Mouse (Mus musculus) c-Kit-positive CD71-positive TER-119-negative erythroid progenitor cells, embryonic 14.5 days (primary cell): ENCODE data around the gene Ncoa4.
"Not testable (repeated sequence)": the region's sequence is repeated elsewhere in the genome, so short reads cannot be mapped to it uniquely, and the experiment has no call there.

Experiments
- DNase-seq: peaks from one replicate; pipeline ENCODE4 v3.0.0-alpha.2; 2013; ENCODE audit warnings: low read depth

Gene Ncoa4

DNA sequence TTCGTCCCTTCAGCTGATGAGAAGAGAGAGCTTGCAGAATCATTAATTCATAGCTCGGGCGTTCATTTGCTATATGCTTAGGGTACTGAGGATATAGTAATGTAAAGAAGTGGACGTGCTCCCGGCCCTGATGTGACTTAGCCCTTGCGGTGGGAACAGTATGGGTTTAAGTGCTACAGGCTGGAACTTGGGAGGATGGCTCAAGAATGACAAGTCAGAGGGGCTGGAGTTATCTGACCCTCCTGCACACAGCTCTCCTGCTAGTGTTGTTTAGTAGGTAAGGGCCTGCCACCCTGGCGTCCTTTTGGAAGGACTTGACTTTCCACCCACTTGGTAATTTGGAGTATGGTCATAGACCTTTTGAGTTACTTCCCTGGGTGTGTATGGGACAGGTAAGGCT, 898 bp downstream of the Ncoa4 start:
- DNase-seq: no peak

DNA sequence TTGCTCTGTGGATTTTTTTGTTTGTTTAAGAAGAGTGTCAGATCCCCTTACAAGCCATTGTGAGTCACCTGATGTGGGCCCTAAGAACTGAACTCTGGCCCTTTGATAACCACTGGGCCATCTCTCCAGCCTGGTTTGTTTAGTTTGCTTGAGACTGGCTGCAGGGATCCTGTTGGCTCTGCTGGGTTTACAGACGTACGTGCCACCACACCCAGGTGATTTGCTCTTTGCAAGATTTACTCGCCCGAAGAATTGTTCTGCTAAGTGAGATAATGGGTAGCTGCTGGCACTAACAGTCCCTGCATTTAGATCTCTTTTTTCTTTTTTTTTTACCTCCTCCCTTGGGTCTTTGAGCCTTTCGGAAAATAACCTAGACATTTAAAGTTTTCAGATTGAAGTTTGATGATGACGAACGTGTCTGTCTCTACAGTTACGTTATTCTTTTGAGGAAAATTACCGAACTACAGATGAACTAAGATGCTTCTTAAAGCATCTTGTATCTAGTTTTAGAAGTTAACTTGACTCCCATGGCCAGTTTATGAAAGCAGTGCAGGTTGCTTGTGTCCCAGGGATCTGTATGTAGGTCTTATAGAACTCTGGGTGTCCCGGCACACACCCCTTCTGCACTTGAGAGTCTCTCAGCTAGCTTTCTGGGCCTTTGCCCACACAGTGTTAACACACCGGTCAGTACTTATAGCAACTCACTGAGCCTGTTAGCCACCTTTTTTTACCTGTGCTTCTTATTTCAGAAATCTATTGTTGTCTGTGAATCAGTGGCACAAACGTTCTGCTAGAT, 1.6 kb downstream of the Ncoa4 start:
- no peak for DNase-seq

DNA sequence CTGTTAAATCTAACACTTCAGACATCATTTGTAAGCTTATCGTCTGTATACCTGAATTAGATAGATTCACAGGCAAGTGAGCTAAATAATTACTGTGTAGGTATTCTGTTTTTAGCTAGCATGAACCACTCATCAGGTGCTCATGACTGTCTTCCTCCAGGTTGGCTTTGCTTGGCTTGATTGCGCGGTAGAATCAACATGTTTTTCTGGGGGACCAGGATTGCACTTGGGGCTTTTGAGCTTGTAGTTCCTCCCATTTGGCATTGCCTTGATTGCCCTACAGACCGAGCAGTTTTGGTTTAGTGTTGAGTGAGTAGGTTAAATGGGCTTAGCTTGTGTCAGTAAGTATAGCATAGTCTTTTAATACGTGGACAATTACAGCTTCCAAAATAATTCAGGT, 2.6 kb downstream of the Ncoa4 start:
- no peak for DNase-seq

DNA sequence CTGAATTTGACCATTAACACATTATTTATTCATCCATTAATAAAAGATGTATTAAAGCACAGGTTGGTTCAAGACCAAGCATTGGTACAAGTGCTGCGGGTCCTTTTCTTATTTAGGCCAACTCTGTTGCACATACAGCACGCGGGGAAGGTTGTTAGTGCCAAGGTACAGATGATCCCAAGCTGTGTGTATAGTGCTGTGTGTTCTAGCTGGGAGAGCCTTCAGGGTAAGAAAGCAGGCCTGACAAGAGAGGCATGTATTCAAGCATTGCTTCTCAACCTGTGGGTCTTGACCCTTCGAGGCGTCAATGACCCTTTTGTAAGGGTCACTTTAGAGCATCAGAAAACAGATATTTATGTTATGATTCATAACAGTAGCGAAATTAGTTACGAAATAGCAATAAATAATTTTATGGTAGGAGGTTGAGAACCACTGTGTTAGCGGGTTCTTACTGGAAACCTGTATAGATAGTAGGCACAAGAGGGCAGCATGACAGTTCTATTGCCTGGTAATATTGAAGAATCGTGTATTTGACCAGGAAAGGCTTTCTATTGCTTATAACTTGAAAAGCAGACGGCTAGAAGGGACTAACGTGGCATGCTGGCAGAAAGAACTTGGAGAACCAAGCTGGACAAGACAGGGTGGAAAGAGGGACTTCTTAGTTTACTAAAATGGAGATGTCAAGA, 3.7 kb downstream of the Ncoa4 start:
- no peak for DNase-seq

DNA sequence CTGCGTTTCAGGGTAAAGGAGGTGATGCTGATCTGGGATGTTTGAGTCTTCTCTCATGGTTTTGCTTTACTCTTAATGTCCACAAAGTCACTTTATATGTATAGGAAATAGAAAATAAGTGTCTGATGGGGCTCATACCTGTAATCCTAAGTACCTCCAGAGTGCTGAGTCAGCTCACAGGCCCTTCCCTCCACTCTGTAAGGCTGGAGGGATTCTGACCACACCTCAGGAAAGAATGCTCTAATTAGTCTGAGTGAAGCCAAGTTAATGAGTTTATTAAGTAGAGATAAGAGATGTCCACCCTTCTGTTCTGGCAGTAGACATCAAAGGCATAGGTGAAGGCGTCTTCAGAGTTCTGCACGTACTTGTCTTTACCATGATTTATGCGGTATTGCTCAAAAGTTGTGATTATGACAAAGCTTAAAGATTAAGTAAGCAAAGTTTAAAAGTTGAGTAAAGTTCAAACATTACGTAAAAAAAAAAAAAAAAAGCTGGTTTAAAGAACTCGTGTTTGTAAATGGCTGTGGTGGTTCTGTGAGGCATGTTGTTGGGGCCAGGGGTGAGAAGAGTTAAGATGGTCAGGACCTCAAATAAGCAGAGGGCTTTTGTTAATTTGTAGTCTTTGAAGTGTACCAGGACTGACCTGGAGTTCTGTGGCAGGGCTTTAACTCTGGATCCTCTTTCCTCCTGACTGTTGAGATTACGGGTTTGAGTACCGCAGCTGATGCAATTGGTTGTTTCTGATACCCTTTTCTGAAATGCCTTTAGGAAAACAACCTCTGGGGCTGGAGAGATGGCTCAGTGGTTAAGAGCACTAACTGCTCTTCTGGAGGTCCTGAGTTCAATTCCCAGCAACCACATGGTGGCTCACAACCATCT, 4.7 kb downstream of the Ncoa4 start:
- DNase-seq: no peak

DNA sequence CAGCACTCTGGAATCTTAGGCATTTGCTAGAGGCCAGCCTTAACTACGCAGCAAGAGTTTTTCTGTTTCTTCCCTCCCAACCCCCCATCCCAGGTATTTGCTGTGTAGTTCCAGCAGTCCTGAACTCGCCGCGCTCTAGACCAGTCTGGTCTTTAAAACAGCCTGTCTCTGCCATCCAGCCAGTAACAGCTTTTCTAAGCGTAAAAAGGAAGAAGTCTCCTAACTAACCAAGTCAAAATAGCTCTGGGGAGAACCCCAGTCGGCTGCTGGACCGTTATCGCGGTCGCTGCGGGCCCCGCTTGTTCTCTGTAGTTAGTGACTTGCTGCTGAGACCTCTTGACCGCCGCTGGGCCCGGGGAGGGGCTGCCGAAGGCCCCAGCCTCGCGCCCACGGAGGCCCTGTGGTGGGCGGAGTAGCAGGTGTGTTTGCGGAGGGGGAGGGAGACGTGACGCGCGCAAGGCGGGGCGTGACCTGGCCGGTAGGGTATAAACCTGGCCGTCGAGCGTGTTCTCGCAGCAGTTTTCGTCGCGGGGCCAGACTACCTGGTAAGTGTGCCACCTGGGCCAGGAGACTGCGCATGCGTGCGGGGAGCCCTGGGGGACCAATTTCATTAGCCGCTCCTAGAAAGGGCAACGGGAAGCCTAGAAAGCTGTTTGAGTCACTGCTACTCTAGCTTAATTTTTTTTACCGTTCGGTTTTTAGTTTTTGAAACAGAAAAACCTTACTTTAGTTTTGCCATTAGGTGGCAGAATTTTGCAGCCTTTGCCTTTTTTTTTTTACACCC, 5.8 kb downstream of the Ncoa4 start:
- peak; percentile 63 for DNase-seq

DNA sequence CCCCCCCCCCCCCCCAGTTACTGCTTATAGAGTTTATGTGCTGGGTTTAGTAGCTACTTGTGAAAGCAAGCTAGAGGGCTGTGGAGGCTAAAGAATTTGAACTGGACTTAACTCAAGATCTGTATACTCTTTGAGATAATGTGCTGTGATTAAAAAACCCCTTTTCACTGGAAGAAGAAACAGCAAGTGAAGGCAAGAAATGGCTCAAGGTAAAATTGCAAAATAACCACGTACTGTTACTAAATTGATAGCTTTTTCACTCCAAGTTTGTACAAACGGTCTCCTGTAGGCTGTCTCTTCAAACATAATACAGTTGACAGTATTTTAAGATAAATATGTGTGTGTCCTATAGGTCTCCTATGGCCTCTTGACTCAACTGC, 6.4 kb downstream of the Ncoa4 start:
- no peak for DNase-seq

DNA sequence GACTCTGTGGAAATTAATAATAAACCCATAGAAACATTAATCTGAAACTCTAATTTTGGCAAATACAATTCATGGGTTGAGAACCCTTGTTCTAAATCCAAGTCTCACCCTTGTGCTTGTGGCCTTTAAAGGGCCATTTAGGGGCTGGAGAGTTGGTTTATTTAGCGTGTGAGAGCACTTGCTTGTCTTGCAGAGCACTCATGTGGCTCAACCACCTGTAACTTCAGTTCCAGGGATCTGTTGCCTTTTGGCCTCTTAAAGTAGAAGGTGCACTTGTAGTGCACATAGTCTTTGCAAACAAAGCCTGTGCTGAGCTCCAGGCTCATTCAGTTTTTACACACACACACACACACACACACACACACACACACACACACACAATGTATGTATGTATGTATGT, 7.2 kb downstream of the Ncoa4 start:
- no peak for DNase-seq

DNA sequence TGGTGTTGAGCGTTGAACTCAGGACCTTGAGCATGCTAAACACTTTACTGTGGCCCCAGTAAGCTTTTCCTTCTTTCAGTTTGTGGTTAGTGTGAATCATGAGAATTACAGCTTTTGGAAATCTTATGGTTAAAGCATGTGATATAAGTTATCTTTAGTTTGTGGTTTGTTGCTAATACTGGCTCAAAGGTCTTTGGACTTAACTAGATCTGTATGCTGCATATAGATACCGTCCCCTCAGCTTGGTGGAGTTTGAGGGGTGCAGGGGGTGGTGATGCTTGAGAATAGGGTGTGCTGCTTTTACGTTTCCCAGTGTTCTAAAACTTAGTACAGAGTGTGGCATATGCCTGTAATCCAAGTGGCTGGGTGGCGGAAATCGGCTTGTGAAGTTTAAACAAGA, 7.7 kb downstream of the Ncoa4 start:
- DNase-seq: no peak

DNA sequence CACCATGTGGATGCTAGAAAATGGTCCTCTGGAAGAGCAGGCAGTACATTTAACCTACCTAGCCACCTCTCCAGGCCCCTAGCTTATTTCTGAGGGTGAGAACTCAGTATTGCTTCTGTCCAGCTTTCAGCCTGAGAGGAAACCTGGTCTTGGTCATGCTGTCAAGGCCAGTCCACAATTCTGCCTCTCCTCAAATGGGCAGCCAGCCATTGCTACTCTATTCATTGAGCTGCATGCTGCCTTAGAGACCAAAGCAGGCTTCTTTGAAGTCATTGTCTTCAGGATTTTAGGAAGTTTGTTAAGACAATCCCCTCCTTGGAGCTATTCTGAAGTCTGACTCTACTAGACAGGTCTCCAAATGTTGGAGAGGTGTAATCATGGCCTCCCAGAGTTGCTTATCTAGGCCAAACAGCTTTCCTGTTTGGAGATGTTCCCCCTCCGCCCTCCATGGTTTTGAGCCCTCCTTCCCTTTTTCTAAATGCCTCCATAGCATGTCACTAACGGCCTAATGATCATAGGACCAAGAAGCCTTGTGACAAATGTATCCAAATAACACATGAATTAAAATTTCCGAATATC, 9.1 kb downstream of the Ncoa4 start:
- peak; percentile 84 for DNase-seq

DNA sequence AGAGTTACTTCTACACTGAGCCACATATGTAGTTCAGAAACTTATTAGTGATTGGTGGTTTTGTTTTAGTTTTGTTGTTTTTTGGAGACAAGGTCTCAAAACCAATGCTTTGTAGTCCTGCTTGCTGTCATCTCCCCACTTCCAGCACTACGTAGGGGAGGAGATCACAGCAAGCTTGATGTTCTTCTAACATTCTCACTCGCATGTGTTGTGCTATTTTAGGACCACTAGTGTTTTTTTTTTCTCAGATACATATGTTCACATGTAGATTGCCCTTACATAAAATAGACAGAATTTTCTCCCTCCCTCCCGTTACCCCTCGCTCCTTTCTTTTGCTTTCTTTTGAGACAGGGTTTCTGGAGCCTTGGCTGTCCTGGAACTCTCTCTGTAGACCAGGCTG, 10.5 kb downstream of the Ncoa4 start:
- DNase-seq: no peak

DNA sequence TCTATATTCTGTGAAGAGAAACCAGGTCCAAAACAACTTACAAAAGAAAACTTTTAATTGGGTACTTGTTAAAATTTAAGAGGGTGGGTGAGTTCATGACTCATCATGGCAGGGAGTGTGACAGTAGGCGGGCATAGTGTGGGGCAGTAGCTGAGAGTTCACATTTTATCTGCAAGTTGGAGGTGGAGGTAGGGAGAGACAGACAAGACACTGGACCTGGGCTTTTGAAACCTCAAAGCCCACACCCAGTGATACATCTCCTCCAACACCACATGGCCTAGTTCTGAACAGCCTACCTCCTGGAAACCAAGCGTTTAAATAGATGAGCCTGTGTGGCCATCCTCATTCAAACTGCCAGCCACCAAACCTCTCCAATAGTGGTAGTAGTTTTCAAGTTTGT, 15.6 kb downstream of the Ncoa4 start:
- no peak for DNase-seq

DNA sequence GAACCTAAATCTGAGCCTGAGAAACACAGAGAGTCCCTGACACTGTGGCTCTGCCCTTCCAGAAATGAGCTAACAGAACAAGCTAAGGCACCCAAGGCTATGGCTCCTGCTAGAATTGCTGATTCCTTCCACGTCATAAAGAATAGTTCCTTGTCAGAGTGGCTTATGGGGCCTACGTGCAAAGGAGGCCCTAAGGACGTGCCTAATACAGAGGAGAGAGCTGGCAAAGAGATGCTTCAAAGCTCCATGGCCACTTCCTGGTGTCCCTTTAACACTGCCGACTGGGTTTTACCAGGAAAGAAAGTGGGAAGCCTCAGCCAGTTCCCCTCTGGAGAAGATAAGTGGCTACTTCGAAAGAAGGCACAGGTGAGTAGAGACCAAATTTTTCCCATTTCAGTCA, 16.9 kb downstream of the Ncoa4 start:
- not testable (repeated sequence) for DNase-seq

DNA sequence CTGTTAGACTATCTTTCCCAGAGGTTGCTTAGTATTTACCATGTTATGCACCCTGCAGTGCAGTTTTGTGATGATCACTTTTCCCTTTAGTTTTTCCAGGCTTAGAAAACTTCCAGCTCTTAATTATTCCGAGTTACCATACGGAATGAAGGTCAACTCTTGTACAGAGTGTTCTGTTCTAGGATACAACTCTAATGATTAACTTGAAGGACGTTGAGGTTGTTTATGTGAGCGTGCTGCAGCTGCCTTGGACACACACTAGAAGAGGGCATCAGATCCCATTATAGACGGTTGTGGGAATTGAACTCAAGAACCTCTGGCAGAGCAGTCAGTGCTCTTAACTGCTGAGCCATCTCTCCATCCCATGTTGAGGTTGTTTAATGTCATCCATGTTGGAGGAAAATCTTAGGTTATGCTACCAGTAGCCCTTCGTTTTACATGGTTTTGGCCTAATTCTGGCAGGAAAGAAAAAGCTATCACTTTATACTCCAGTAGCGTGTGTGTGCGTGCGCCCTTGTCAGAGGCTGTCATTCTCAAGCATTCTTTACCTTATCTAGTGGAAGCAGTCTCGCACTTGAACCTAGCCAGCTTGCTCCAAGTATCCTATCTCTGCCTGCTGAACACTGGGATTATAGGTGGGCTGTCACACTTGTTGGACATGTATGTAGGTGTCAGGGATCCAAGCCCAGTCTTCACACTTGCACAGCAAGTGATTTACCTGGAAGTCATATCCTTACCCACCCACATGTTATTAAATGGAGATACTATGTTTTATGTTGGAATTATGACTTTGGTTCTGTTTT, 19.9 kb downstream of the Ncoa4 start:
- no peak for DNase-seq

DNA sequence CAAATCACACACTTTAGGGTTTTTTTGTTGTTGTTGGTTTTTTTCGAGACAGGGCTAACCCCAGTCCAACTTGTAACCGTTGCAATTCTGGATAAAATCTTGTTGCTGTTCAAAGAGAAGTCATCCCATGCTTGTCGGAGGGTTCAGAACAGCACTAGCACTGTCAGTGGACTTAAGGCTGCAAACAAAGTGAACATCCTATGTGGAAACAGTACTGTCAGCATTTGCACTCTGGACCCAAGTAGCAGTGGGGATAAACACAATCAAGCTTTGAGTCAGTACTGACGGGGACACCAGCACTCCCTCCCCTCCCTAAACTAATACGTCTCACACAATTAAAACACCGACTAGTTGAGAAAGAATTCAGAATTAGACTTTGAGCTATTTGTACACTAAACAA, 21.2 kb downstream of the Ncoa4 start:
- DNase-seq: no peak

DNA sequence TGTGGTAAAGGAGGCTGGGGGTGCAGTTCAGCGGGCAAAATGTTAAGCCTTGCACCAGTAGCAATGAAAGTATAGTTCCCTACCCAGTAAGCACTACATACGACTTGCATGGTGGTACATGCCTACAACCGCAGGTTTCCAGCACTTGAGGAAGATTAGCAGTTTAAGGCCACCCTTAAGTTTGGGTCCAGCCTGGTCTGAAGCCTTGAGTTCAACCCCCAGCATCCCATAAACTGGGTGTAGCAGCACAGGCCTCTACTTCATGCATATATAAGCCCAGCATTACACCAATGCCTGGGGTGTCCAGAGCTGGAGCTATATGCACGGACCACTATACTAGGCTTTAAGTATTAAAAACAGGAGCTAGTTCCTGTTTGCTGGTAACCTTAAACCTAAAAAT, 24.2 kb downstream of the Ncoa4 start:
- DNase-seq: no peak

DNA sequence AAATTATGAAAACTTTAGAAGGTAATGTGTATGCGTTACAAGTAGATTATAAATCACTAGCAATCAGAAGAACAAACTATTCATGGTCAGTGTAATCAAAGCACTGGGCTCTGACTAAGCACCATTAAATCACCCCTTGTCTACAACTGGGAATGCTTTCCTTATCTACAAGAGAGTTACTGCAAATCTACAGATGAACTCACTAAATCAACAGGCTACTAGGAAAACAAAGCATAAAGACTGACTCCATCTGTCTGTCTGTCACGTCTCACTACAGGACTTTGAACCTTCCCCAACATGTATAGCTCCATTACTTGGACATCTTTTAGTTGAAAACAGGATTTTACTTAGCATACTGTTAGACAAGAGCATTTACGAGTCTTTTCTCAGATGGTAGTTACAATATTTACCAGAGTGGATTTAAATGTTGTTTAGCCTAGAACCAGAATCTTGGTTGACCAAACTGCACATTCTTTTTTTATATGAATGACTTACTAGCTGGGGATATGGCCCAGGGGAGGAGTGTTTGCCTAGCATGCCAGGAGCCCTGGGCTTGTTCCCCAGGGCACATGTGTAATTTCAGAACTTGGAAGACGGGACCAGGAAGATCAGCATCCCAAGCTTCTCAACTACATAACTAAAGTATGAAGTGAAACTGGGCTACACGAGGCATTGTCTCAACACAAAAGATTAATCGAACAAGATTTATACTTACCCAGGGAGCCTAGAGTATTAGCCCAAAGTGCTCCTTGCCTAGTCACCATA, 31.1 kb downstream of the Ncoa4 start:
- DNase-seq: no peak

DNA sequence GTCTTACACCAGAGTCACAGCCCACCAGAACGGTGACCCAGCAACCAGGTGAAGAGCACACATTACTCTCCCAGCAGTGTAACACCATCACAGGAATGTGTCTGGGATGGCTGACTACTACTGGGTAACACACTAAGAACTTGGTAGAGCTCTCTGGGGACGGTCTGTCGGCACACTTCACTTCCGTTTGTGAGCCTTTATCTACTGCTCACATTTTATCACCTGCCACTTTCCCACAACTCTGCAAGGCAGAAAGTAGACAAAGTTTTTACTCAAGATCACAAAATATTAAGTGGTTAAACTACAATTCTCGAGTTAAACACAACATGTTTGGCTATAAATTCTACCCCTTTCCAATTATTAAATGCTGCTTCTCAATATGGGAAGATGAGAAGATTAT, 32.3 kb downstream of the Ncoa4 start:
- no peak for DNase-seq

DNA sequence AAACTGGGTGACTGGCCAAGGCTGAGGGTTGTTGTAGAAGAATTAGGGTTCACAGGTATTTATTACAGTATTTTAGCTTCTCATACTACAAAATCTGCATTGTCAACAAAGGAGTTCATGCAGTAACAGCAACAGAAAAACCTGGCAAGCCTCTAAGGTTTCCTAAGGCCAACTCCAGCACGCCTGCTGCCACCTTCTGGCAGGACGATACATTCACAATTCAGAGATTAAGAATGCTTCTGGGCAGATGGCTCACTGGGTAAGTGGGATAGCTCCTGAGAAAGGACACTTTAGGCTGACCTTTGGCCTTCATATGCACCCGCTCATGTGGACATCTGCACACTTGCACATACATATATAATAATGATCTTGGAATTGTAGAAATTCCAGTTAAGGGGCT, 32.8 kb downstream of the Ncoa4 start:
- peak; percentile 51 for DNase-seq

DNA sequence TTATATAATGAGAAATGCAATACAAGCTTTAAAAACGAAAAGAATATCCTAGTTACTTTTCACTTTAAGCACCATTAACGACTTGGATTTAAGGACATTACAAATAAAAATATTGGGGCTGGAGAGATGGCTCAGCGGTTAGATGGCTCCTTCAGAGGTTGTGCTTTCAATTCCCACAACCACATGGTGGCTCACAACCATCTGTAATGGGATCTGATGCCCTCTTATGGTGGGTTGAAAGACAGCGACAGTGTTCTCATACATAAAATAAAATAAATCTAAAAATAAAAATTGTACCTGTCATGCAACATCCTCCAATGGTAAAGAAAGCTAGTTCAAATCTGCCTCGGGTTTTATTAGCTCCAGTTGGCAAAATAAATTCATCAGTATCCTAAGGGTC, 33.9 kb downstream of the Ncoa4 start:
- DNase-seq: not testable (repeated sequence)
